Mouse (Mus musculus) heart, postnatal 0 days (tissue): Measurements from ENCODE around the gene Gpx3. TPM values are rescaled to one million over a fixed set of nuclear protein-coding genes. Genes with fewer than 3 reads are reported as not detected.
"Not testable (repeated sequence)": the region's sequence is repeated elsewhere in the genome, so short reads cannot be mapped to it uniquely, and the experiment has no call there.

Experiments
- ATAC-seq: fragments of 200-750 bp; cut with Nextera tagmentation; 2 replicates; pipeline ENCODE4 v1.8.0; 2017; ENCODE audit warnings: low read depth, moderate number of reproducible peaks, moderate library complexity; ENCODE audit not compliant: insufficient read depth
- DNase-seq: peaks from one replicate; pipeline ENCODE4 v3.0.0-alpha.2; 2016; ENCODE audit warnings: low spot score
- H3K27ac ChIP-seq: fragments of 300-500 bp; sonication (generic); 2 replicates; pipeline ENCODE4 v1.5.1; 2014; ENCODE audit warnings: low read depth, mild to moderate bottlenecking
- H3K27me3 ChIP-seq: fragments of 300-500 bp; sonication (generic); 2 replicates; pipeline ENCODE4 v1.6.1; 2014; ENCODE audit warnings: low read length, mixed read lengths; ENCODE audit not compliant: control insufficient read depth, insufficient read depth
- H3K36me3 ChIP-seq: fragments of 300-500 bp; sonication (generic); replicated peaks from 2 replicates; pipeline ENCODE4 v1.6.1; 2014; ENCODE audit warnings: low read length, mixed read lengths; ENCODE audit not compliant: control insufficient read depth, insufficient read depth
- H3K4me1 ChIP-seq: fragments of 300-500 bp; sonication (generic); 2 replicates; pipeline ENCODE4 v1.6.1; 2014; ENCODE audit warnings: antibody characterized with exemption; ENCODE audit not compliant: control insufficient read depth, insufficient read depth
- H3K4me2 ChIP-seq: fragments of 300-500 bp; sonication (generic); 2 replicates; pipeline ENCODE4 v1.6.1; 2014; ENCODE audit warnings: low read depth, mild to moderate bottlenecking, low read length, moderate library complexity
- H3K4me3 ChIP-seq: fragments of 300-500 bp; sonication (generic); 2 replicates; pipeline ENCODE4 v1.5.1; 2014; ENCODE audit warnings: low read depth, low read length
- H3K9ac ChIP-seq: fragments of 300-500 bp; sonication (generic); replicated peaks from 2 replicates; pipeline ENCODE4 v1.6.1; 2014; ENCODE audit warnings: low read depth, low read length, mixed read lengths
- H3K9me3 ChIP-seq: fragments of 300-500 bp; sonication (generic); replicated peaks from 2 replicates; pipeline ENCODE4 v1.6.1; 2016; ENCODE audit warnings: low read length; ENCODE audit not compliant: control insufficient read depth
- CTCF ChIP-seq: IDR thresholded peaks from 2 replicates; pipeline ENCODE4 v1.5.1; 2016; ENCODE audit warnings: antibody characterized with exemption, control low read depth, low read depth
- EP300 ChIP-seq: IDR thresholded peaks from 2 replicates; pipeline ENCODE4 v1.6.1; 2016; ENCODE audit warnings: antibody characterized with exemption, low read depth
- WGBS: fragments of 180-500 bp; shearing (Covaris S2); extraction: QIAGEN DNeasy Blood & Tissue Kit; methylation state at CpG from one replicate; pipeline ENCODE4 v1.1.7; 2014; 5-methylcytosine and 5-hydroxymethylcytosine counted together
- polyA plus RNA-seq: library from polyadenylated mRNA; unstranded; fragments of >200 nt; fragmentation: Nextera tagmentation; extraction: Ambion mirVana; gene quantifications from 2 replicates; pipeline ENCODE4 v1.2.1, GENCODE M21; 2015
- total RNA-seq: library from RNA; depleted of rRNA; stranded (reverse); fragments of >200 nt; gene quantifications from 2 replicates; pipeline ENCODE4 v1.2.3, GENCODE M21; 2014; ENCODE audit warnings: low replicate concordance; rRNA removed

The Gpx3 gene
- total RNA-seq (114 and 243 TPM in 2 replicates), polyA plus RNA-seq (788 and 904 TPM in 2 replicates)

- TF ChIP-seq EP300: no peak
- no peak for TF ChIP-seq CTCF
- H3K27ac ChIP-seq: peak within 1 kb of the TSS; percentile 3
- no peaks in the 10 kb centered on the region for H3K9me3 ChIP-seq
- peak within 1 kb of the TSS; percentile 50 for H3K4me3 ChIP-seq
- H3K27me3 ChIP-seq: no peaks in the 10 kb centered on the region
- H3K9ac ChIP-seq: peak within 1 kb of the TSS; percentile 46
- H3K4me2 ChIP-seq: peak within 1 kb of the TSS; percentile 76
- 11% methylated on average over 43 of the region's 45 CpGs for WGBS
- ATAC-seq: peak; percentile 83
- H3K36me3 ChIP-seq: no peaks in the 10 kb centered on the region
- DNase-seq: peak; percentile 84
- peaks cover 18% of the 10 kb centered on the region for H3K4me1 ChIP-seq
Observed at GRCm38 (mm10) chr11:54902333-54903323, at the start of gene Gpx3. TSS of gene Gpx3 (plus strand) at chr11:54902453.

- not testable (repeated sequence) for DNase-seq, H3K27ac ChIP-seq, H3K4me3 ChIP-seq, H3K4me2 ChIP-seq, H3K9me3 ChIP-seq, H3K27me3 ChIP-seq, ATAC-seq, H3K36me3 ChIP-seq, H3K9ac ChIP-seq, H3K4me1 ChIP-seq
- WGBS: over 99% methylated on average over 11 of the region's 12 CpGs
Observed at GRCm38 (mm10) chr11:54858880-54859279, 43.4 kb upstream of the Gpx3 start.

- Histone ChIP-seq H3K27ac (peak overlapping the region; percentile 71), H3K4me2 (peak overlapping the region; percentile 73), H3K4me1 (0 out of 2 replicates have a peak, but pooled peaks cover 10% of the 10 kb centered on the region), H3K9me3 (no peaks in the 10 kb centered on the region), H3K36me3 (no peaks in the 10 kb centered on the region), H3K27me3 (no peaks in the 10 kb centered on the region), H3K9ac (peak overlapping the region; percentile 67), H3K4me3 (peak overlapping the region; percentile 70)
- WGBS: 24% methylated on average over 11 of the region's 11 CpGs
- peak; percentile 58 for DNase-seq
- TF ChIP-seq EP300: no peak
- peak; percentile 60 for TF ChIP-seq CTCF
- no peak for ATAC-seq
Observed at GRCm38 (mm10) chr11:54859322-54860165, 42.7 kb upstream of the Gpx3 start.

- H3K27ac ChIP-seq: peak within 1 kb of the TSS; percentile 80
- WGBS: 1% methylated on average over 42 of the region's 42 CpGs
- no peaks in the 10 kb centered on the region for H3K27me3 ChIP-seq
- H3K4me1 ChIP-seq: 0 out of 2 replicates have a peak, but pooled peaks cover 10% of the 10 kb centered on the region
- H3K9ac ChIP-seq: peak within 1 kb of the TSS; percentile 67
- TF ChIP-seq CTCF (0 out of 2 replicates have a peak, but pooled peaks have one; percentile 12), EP300 (peak; percentile 80)
- ATAC-seq (peak; percentile 98), DNase-seq (peak; percentile 99)
- H3K4me3 ChIP-seq: peak within 1 kb of the TSS; percentile 70
- peak within 1 kb of the TSS; percentile 73 for H3K4me2 ChIP-seq
- no peaks in the 10 kb centered on the region for H3K36me3 ChIP-seq
- H3K9me3 ChIP-seq: no peaks in the 10 kb centered on the region
Observed at GRCm38 (mm10) chr11:54860256-54861038, 41.8 kb upstream of the Gpx3 start, which contains the start of gene Lyrm7. TSS of gene Lyrm7 (minus strand) at chr11:54860916.
